Mouse (Mus musculus) midbrain, embryonic 14.5 days (tissue): ENCODE results near the gene Hrh3. TPM values are rescaled to one million over a fixed set of nuclear protein-coding genes. Genes with fewer than 3 reads are reported as not detected.

Source experiments
- ATAC-seq: fragments of 200-750 bp; cut with Nextera tagmentation; 2 replicates; pipeline ENCODE4 v1.8.0; 2017; ENCODE audit warnings: moderate number of reproducible peaks, moderate library complexity; ENCODE audit not compliant: low FRiP score, low TSS enrichment
- DNase-seq: peaks from one replicate; pipeline ENCODE4 v3.0.0-alpha.2; 2015
- H3K27ac ChIP-seq: fragments of 300-500 bp; sonication (generic); replicated peaks from 2 replicates; pipeline ENCODE4 v1.5.1; 2014; ENCODE audit warnings: mild to moderate bottlenecking, low read depth, low read length, moderate library complexity
- H3K27me3 ChIP-seq: fragments of 300-500 bp; sonication (generic); 2 replicates; pipeline ENCODE4 v1.6.1; 2014; ENCODE audit warnings: low read length, control low read depth, mixed read lengths; ENCODE audit not compliant: control insufficient read depth, insufficient read depth
- H3K36me3 ChIP-seq: fragments of 300-500 bp; sonication (generic); 2 replicates; pipeline ENCODE4 v1.6.1; 2014; ENCODE audit warnings: low read length, control low read depth; ENCODE audit not compliant: control insufficient read depth, insufficient read depth
- H3K4me1 ChIP-seq: fragments of 300-500 bp; sonication (generic); 2 replicates; pipeline ENCODE4 v1.6.1; 2014; ENCODE audit warnings: mild to moderate bottlenecking, antibody characterized with exemption, low read length, control low read depth; ENCODE audit not compliant: control insufficient read depth, insufficient read depth
- H3K4me2 ChIP-seq: fragments of 300-500 bp; sonication (generic); 2 replicates; pipeline ENCODE4 v1.6.1; 2014; ENCODE audit warnings: mild to moderate bottlenecking, low read length, moderate library complexity
- H3K4me3 ChIP-seq: fragments of 300-500 bp; sonication (generic); replicated peaks from 2 replicates; pipeline ENCODE4 v1.5.1; 2014; ENCODE audit warnings: low read depth, low read length
- H3K9ac ChIP-seq: fragments of 300-500 bp; sonication (generic); replicated peaks from 2 replicates; pipeline ENCODE4 v1.6.1; 2014; ENCODE audit warnings: mild to moderate bottlenecking, low read length, moderate library complexity
- H3K9me3 ChIP-seq: fragments of 300-500 bp; sonication (generic); 2 replicates; pipeline ENCODE4 v1.6.1; 2016; ENCODE audit warnings: low read length, control low read depth, mixed read lengths; ENCODE audit not compliant: control insufficient read depth
- WGBS: fragments of 180-500 bp; shearing (Covaris S2); extraction: QIAGEN DNeasy Blood & Tissue Kit; methylation state at CpG from one replicate; pipeline ENCODE4 v1.1.7; 2014; 5-methylcytosine and 5-hydroxymethylcytosine counted together
- polyA plus RNA-seq: library from polyadenylated mRNA; unstranded; fragments of >200 nt; fragmentation: Nextera tagmentation; extraction: Ambion mirVana; gene quantifications from 2 replicates; pipeline ENCODE4 v1.2.1, GENCODE M21; 2014

Hrh3 gene
- polyA plus RNA-seq, 1 experiment from 2014 or later = 2.7 TPM

DNA sequence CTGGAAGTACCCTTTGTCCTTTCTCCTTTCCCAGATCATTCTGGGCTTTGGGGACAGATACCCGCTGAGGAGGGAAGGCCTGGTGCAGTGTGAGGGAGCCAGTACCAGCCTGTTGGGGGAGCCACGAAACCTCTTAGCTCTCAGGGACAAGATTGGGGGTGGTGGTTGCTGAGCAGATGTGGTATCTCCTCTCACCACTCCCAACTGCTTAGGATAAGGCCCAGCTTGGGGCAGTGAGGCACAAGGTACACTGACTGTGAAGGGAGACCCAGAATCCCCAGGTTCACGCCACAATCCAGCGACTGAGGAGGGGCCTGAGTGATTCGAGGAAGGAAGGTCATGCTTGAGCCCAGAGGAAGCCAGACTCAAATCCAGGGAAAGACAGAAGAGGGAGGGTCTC, 6.1 kb downstream of the Hrh3 start:
- no peak overlapping the region; the same call in 1 of the 2 replicates for H3K27ac ChIP-seq
- no peak overlapping the region for H3K9ac ChIP-seq
- H3K4me2 ChIP-seq = no peak overlapping the region
- H3K27me3 ChIP-seq = peaks cover 9% of the 10 kb centered on the region; the same call in 1 of the 2 replicates
- ATAC-seq (no peak), DNase-seq (no peak)
- no peaks in the 10 kb centered on the region for H3K9me3 ChIP-seq
- H3K4me1 ChIP-seq = peaks cover 22% of the 10 kb centered on the region
- WGBS = 39% methylated on average over 5 of the region's 5 CpGs
- no peaks in the 10 kb centered on the region for H3K36me3 ChIP-seq
- H3K4me3 ChIP-seq = no peak overlapping the region

DNA sequence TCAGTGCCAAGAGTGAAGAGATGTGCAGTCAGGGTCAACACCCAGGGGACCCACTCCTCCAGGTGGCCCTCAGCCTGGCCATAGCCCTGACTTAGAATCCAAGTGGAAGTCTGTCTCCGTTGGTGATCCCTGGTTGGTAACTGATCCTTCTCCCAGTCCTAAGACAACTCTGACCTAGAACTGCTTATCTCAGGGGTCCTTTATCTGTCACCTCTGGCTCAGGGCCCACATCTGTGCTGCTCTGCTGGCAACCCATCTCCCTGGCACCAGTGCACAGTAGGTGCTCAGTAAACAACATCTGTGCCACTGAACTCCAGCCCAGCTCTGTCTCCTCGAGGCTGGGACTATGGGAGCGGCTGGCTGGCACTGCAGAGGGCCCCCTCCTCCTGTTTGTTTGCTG, 6.7 kb downstream of the Hrh3 start:
- no peaks in the 10 kb centered on the region for H3K36me3 ChIP-seq
- H3K9me3 ChIP-seq = no peaks in the 10 kb centered on the region
- H3K9ac ChIP-seq = no peak overlapping the region
- peaks cover 16% of the 10 kb centered on the region for H3K4me1 ChIP-seq
- H3K4me2 ChIP-seq = no peak overlapping the region
- no peak for DNase-seq
- H3K27ac ChIP-seq = no peak overlapping the region; the same call in 1 of the 2 replicates
- ATAC-seq = no peak
- H3K27me3 ChIP-seq = peaks cover 4% of the 10 kb centered on the region; the same call in 1 of the 2 replicates
- WGBS = 45% methylated on average over 3 of the region's 3 CpGs
- no peak overlapping the region for H3K4me3 ChIP-seq

DNA sequence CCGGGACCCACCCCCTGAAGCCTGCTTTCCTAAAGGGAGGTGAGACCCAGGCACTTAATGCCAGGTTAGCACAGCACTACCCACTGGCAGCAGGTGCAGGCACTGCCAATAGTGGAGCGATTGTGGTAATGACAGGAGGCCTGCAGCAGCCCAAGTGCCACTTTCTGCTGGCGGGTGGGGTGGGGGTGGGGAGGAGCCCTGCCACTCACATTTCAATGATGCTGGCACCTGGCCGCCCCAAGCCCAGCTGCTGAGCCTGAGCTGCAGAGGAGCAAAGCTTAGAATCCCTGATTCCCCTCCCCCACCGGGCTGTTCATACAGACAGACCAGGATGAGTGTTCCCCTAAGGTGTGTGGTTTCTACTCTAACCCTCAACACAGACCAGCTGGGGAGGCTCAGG, 8.6 kb downstream of the Hrh3 start:
- Histone ChIP-seq H3K36me3 (no peaks in the 10 kb centered on the region), H3K4me1 (peaks cover 12% of the 10 kb centered on the region), H3K27me3 (no peaks in the 10 kb centered on the region), H3K9ac (0 out of 2 replicates have a peak overlapping the region, but pooled peaks have one; percentile 9), H3K27ac (no peak overlapping the region), H3K9me3 (no peaks in the 10 kb centered on the region), H3K4me2 (no peak overlapping the region), H3K4me3 (no peak overlapping the region)
- peak; percentile 48 for DNase-seq
- WGBS = 30% methylated on average over 5 of the region's 5 CpGs
- 0 out of 2 replicates have a peak, but pooled peaks have one; percentile 14 for ATAC-seq

DNA sequence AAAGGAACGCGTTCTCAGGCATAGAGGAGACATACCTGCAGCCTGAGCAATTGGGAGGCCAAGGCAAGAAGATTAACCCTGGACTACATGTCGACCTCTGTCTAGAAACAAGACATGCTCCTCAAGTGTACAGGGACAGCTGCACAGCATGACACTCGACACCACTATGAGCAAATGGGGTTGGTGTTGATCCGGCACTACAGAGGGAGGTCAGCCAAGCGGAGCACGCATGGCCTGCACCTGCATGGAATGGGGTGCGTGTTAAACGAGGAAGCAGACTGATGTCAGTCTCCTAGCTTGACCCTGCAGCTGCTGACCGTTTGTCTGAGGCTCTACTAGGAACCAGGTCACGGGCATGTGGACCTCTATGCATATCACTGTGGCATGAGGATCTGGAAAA, 14.0 kb downstream of the Hrh3 start:
- Histone ChIP-seq H3K4me3 (no peak overlapping the region), H3K9me3 (peaks cover 3% of the 10 kb centered on the region; the same call in 1 of the 2 replicates), H3K4me2 (no peak overlapping the region), H3K9ac (no peak overlapping the region), H3K27me3 (no peaks in the 10 kb centered on the region), H3K36me3 (peaks cover 12% of the 10 kb centered on the region), H3K27ac (no peak overlapping the region), H3K4me1 (no peaks in the 10 kb centered on the region)
- DNase-seq (no peak), ATAC-seq (no peak)
- 72% methylated on average over 11 of the region's 11 CpGs for WGBS

DNA sequence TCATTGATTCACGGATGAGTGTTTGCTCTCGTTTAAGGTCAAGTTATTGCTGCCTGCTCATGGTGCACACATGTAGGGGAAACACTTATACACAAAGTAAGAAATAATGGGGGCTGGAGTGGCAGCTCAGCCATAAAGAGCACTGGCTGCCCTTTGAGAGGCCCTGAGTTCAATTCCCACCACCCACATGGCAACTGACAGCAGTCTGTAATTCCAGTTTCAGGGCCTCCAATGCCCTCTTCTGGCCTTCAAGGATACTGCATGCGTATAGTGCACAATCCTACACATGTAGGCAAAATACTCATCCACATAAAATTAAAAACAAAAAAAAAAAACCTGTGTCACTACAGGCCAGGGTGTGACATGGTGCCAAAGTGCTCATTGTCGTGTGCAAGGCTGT, 16.8 kb downstream of the Hrh3 start:
- no peak for ATAC-seq
- Histone ChIP-seq H3K36me3 (peaks cover 27% of the 10 kb centered on the region), H3K9ac (no peak overlapping the region), H3K27me3 (no peaks in the 10 kb centered on the region), H3K4me2 (no peak overlapping the region), H3K9me3 (peaks cover 3% of the 10 kb centered on the region; the same call in 1 of the 2 replicates), H3K4me3 (no peak overlapping the region), H3K4me1 (no peaks in the 10 kb centered on the region), H3K27ac (no peak overlapping the region)
- no peak for DNase-seq
- WGBS = 93% methylated on average over 4 of the region's 4 CpGs

DNA sequence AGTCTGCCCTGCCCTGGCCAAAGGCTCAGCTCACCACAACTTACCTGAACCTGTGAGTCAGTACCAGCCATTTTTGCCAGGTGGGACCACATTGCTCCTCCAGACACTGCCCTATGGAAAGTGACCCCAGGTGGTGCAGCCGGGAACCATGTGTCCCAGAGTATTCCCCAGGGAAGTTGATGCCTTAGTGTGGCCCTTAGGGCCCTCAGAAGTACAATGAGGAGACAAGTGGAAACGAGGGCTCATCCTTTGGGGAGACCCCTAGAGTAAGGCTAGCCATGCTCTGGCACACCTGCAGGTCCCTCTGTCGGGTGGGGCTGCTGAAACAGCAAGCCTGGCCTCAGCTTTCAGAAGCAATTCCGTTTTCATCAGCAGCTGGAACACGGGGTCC, 17.7 kb downstream of the Hrh3 start:
- H3K9me3 ChIP-seq = peaks cover 3% of the 10 kb centered on the region; the same call in 1 of the 2 replicates
- H3K4me2 ChIP-seq = no peak overlapping the region
- WGBS = 78% methylated on average over 5 of the region's 5 CpGs
- no peaks in the 10 kb centered on the region for H3K4me1 ChIP-seq
- no peak overlapping the region for H3K9ac ChIP-seq
- DNase-seq (no peak), ATAC-seq (no peak)
- H3K4me3 ChIP-seq = no peak overlapping the region
- H3K27me3 ChIP-seq = no peaks in the 10 kb centered on the region
- no peak overlapping the region for H3K27ac ChIP-seq
- peaks cover 36% of the 10 kb centered on the region for H3K36me3 ChIP-seq

DNA sequence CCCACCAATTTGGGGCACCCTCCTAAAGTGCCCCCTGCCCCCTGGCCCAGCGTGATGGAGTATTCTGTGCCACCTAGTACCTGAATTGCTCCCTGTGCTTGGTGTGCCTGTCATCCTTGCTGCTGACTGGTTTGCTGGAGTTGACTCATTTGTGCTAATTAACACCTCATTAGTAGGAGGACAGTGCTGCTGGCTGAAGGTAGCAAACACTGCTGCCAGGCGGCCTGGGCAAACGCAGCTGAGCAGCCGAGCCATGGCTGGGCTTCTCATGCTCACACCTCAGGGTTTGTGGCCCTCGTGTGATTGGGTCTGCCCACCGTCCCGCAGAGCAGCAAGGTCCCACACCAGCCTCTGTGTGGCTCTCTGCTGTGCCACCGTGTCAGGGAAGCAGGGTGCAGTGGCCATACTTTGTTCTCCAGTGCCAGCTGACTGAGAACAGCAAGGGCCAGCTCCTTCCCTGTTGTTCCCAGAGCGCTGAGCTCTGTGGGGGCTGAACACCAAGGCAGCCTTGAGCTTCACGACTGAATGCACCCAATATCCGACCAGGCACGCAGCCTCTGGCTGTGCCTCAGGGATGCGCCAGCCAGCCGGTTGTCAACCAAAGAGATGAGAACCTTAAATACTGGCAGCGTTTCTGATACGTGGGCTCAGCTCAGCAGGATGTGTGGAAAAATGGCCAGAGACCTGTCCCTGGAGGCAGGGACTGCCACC, 18.2 kb downstream of the Hrh3 start:
- no peak overlapping the region for H3K27ac ChIP-seq
- peaks cover 3% of the 10 kb centered on the region; the same call in 1 of the 2 replicates for H3K9me3 ChIP-seq
- peaks cover 36% of the 10 kb centered on the region for H3K36me3 ChIP-seq
- no peak overlapping the region for H3K4me2 ChIP-seq
- DNase-seq (no peak), ATAC-seq (no peak)
- no peaks in the 10 kb centered on the region for H3K4me1 ChIP-seq
- H3K4me3 ChIP-seq = no peak overlapping the region
- no peak overlapping the region for H3K9ac ChIP-seq
- WGBS = 83% methylated on average over 16 of the region's 16 CpGs
- H3K27me3 ChIP-seq = no peaks in the 10 kb centered on the region

DNA sequence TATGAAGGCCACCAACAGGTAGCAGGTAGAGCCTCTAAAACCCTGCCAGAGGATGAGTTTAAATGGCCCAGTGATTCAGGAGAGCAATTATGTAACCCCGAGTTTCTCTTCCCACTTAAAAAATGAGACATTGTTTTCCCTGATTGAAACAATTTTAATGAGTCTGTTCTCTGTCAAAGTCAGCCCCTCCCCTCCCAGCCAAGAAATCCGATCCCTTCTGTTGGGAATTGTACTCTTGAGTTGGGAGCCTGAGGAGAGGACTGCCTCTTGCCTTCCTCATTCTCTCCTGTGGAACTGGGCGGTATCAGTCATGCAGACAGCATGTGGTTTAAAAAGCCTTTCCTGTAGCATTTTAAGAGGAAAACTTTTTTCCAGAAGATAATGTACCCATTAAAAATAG, 19.7 kb downstream of the Hrh3 start:
- peaks cover 43% of the 10 kb centered on the region for H3K36me3 ChIP-seq
- no peak overlapping the region for H3K9ac ChIP-seq
- peaks cover 3% of the 10 kb centered on the region; the same call in 1 of the 2 replicates for H3K9me3 ChIP-seq
- no peak overlapping the region for H3K4me2 ChIP-seq
- DNase-seq (no peak), ATAC-seq (no peak)
- no peaks in the 10 kb centered on the region for H3K4me1 ChIP-seq
- no peak overlapping the region for H3K4me3 ChIP-seq
- WGBS = 44% methylated on average over 3 of the region's 3 CpGs
- no peaks in the 10 kb centered on the region for H3K27me3 ChIP-seq
- no peak overlapping the region for H3K27ac ChIP-seq

DNA sequence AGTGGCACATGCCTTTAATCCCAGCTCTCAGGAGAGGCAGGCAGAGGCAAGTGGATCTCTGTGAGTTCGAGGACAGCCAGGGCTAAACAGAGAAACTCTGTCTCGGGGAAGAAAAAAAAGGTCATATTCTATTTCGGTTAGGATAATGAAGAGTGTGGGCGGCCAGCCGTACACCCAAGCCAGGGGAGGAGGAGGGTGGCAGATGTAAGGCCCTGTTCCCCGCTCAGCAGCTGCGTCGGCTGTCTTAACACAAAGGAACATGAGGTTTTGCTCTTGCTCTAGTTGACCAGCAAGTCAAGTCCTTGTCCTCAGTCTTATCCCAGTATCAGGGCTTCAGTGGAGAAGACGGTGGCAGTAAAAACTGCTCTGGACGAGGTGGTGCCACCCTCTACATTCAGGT, 21.2 kb downstream of the Hrh3 start:
- H3K27ac ChIP-seq = no peak overlapping the region
- H3K4me1 ChIP-seq = no peaks in the 10 kb centered on the region
- H3K4me2 ChIP-seq = no peak overlapping the region
- 94% methylated on average over 10 of the region's 10 CpGs for WGBS
- no peaks in the 10 kb centered on the region for H3K27me3 ChIP-seq
- H3K9me3 ChIP-seq = peaks cover 3% of the 10 kb centered on the region; the same call in 1 of the 2 replicates
- ATAC-seq (no peak), DNase-seq (no peak)
- no peak overlapping the region for H3K9ac ChIP-seq
- H3K36me3 ChIP-seq = peaks cover 54% of the 10 kb centered on the region
- H3K4me3 ChIP-seq = no peak overlapping the region
